Mouse (Mus musculus): ENCODE measurements around the gene Bcl11a.

DNA sequence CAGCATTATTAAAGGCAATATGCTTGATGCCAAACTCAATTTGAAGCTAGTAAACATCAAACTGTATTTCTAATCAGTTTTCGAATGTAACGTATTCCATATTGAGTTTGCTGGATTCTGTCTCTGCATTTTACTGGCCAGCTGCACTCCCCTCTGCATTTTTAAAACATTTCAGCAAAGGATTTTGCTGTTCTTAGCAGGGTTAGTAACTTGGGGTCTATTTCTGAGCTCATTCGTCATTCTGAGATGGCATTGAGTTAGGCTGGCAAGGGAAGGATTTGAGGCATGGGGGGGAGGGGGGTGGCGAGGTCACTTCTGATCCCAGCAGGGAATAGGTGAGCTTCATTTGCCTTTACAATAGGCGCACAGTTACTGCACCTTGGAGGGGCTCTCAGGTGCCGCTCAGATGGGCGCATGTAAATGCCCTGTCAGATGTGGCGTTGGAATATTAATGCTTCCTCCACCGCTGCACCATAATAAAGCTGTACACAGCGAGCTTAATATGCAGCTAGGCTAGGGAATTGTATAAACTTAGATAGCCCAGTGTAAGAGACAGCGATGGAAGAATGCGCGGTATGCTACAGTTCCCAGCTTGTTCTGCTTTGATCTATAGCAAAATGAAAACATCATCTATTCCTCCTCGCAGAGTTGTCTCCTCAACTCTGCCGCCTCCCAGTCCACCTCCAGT, 13.7 kb downstream of the Bcl11a start:
- no peak for TF ChIP-seq GATA1 (IDR thresholded peaks at IDR 0.05; ENCODE audit: borderline replicate concordance, low read length)
- no peak for TF ChIP-seq FLI1 (IDR thresholded peaks at IDR 0.05; ENCODE audit: low read length)

Data from megakaryocyte, embryonic 14.5 days (primary cell).